Mouse (Mus musculus): Measurements from ENCODE around the gene Lpin2.

Gene Lpin2

GRCm38 (mm10) chr17:71202136-71202535 is 19.8 kb downstream of the Lpin2 start:
- DNase-seq (ENCODE audit: low spot score in 2 of 2) = no peak

GRCm38 (mm10) chr17:71203998-71204808 is 21.8 kb downstream of the Lpin2 start:
- no peak for DNase-seq (ENCODE audit: low spot score in 2 of 2)

GRCm38 (mm10) chr17:71204809-71205091 is 22.4 kb downstream of the Lpin2 start:
- DNase-seq (ENCODE audit: low spot score in 2 of 2) = no peak

- no peak for DNase-seq (ENCODE audit: low spot score in 2 of 2)
Observed at GRCm38 (mm10) chr17:71206136-71206893, 24.0 kb downstream of the Lpin2 start.

GRCm38 (mm10) chr17:71207268-71207667 is 24.9 kb downstream of the Lpin2 start:
- no peak for DNase-seq (ENCODE audit: low spot score in 2 of 2)

GRCm38 (mm10) chr17:71208376-71208775 is 26.0 kb downstream of the Lpin2 start:
- no peak for DNase-seq (ENCODE audit: low spot score in 2 of 2)

GRCm38 (mm10) chr17:71208921-71209320 is 26.6 kb downstream of the Lpin2 start:
- no peak for DNase-seq (ENCODE audit: low spot score in 2 of 2)

- DNase-seq (ENCODE audit: low spot score in 2 of 2) = no peak
Observed at GRCm38 (mm10) chr17:71209936-71210335, 27.6 kb downstream of the Lpin2 start.

GRCm38 (mm10) chr17:71211962-71212646 is 29.7 kb downstream of the Lpin2 start:
- no peak for DNase-seq (ENCODE audit: low spot score in 2 of 2)

- DNase-seq (ENCODE audit: low spot score in 2 of 2) = no peak
Observed at GRCm38 (mm10) chr17:71213666-71214065, 31.3 kb downstream of the Lpin2 start.

- DNase-seq (ENCODE audit: low spot score in 2 of 2) = no peak
Observed at GRCm38 (mm10) chr17:71214514-71215240, 32.3 kb downstream of the Lpin2 start.

GRCm38 (mm10) chr17:71215241-71215839 is 33.0 kb downstream of the Lpin2 start:
- DNase-seq (ENCODE audit: low spot score in 2 of 2) = no peak

GRCm38 (mm10) chr17:71216263-71216662 is 33.9 kb downstream of the Lpin2 start:
- DNase-seq (ENCODE audit: low spot score in 2 of 2) = no peak

- DNase-seq (ENCODE audit: low spot score in 2 of 2) = no peak
Observed at GRCm38 (mm10) chr17:71217111-71217685, 34.8 kb downstream of the Lpin2 start.

- no peak for DNase-seq (ENCODE audit: low spot score in 2 of 2)
Observed at GRCm38 (mm10) chr17:71221383-71221782, 39.0 kb downstream of the Lpin2 start.

- no peak for DNase-seq (ENCODE audit: low spot score in 2 of 2)
Observed at GRCm38 (mm10) chr17:71223676-71224075, 41.3 kb downstream of the Lpin2 start.

- DNase-seq (ENCODE audit: low spot score in 2 of 2) = no peak
Observed at GRCm38 (mm10) chr17:71224521-71224920, 42.2 kb downstream of the Lpin2 start.

- DNase-seq (ENCODE audit: low spot score in 2 of 2) = no peak
Observed at GRCm38 (mm10) chr17:71225091-71225490, 42.7 kb downstream of the Lpin2 start.

GRCm38 (mm10) chr17:71227128-71227895 is 45.0 kb downstream of the Lpin2 start:
- no peak for DNase-seq (ENCODE audit: low spot score in 2 of 2)

- DNase-seq (ENCODE audit: low spot score in 2 of 2) = no peak
Observed at GRCm38 (mm10) chr17:71228651-71229050, 46.3 kb downstream of the Lpin2 start.
